Mouse (Mus musculus) monocyte, adult 5-6 weeks (primary cell): Measurements from ENCODE around the gene Nucb1. TPM values are rescaled to one million over a fixed set of nuclear protein-coding genes. Genes with fewer than 3 reads are reported as not detected.
"Not testable (repeated sequence)": the region's sequence is repeated elsewhere in the genome, so short reads cannot be mapped to it uniquely, and the experiment has no call there.

Source experiments
- ATAC-seq: fragments of 153-309, 156-312 bp; replicated peaks from 2 replicates; pipeline ENCODE4 v1.8.0; 2017; ENCODE audit warnings: mild to moderate bottlenecking; ENCODE audit not compliant: low TSS enrichment, insufficient number of reproducible peaks, severe bottlenecking, poor library complexity, low FRiP score
- total RNA-seq: library from RNA; stranded (forward); fragments of 200-1000, 200-491, 200-594 nt; gene quantifications from 3 replicates; pipeline ENCODE4 v1.2.3, GENCODE M21; 2017

Gene Nucb1
- total RNA-seq, 1 experiment from 2014 or later: 142 TPM

- ATAC-seq: 0 out of 2 replicates have a peak, but pooled peaks have one; percentile 45
These were observed 39.3 kb downstream of the Nucb1 start for GRCm38 (mm10) chr7:45470869-45471268.

GRCm38 (mm10) chr7:45467090-45467670 is 43.0 kb downstream of the Nucb1 start:
- ATAC-seq: no peak

- peak; percentile 84 for ATAC-seq
These were observed 43.7 kb downstream of the Nucb1 start, which contains the start of gene Bax for GRCm38 (mm10) chr7:45466283-45467089. Bax (minus strand) TSS chr7:45466898.

- ATAC-seq: no peak
These were observed 44.7 kb downstream of the Nucb1 start for GRCm38 (mm10) chr7:45465549-45465948.

- no peak for ATAC-seq
These were observed 45.1 kb downstream of the Nucb1 start for GRCm38 (mm10) chr7:45465112-45465511.

- no peak for ATAC-seq
These were observed 46.0 kb downstream of the Nucb1 start for GRCm38 (mm10) chr7:45463987-45464778.

- not testable (repeated sequence) for ATAC-seq
These were observed 47.3 kb downstream of the Nucb1 start for GRCm38 (mm10) chr7:45462868-45463267.

GRCm38 (mm10) chr7:45462325-45462724 is 47.9 kb downstream of the Nucb1 start:
- ATAC-seq: no peak

GRCm38 (mm10) chr7:45461781-45462180 is 48.4 kb downstream of the Nucb1 start:
- ATAC-seq: no peak

- ATAC-seq: no peak
These were observed 48.9 kb downstream of the Nucb1 start for GRCm38 (mm10) chr7:45461326-45461725.

GRCm38 (mm10) chr7:45460860-45461314 is 49.3 kb downstream of the Nucb1 start:
- peak; percentile 20; the same call in 1 of the 2 replicates for ATAC-seq

- ATAC-seq: no peak
These were observed 49.8 kb downstream of the Nucb1 start for GRCm38 (mm10) chr7:45460377-45460776.

- ATAC-seq: peak; percentile 80
These were observed 50.6 kb downstream of the Nucb1 start, which contains the start of gene Ftl1 for GRCm38 (mm10) chr7:45459564-45460140. Ftl1 (minus strand) TSS chr7:45459884.

- ATAC-seq: 0 out of 2 replicates have a peak, but pooled peaks have one; percentile 9
These were observed 51.2 kb downstream of the Nucb1 start for GRCm38 (mm10) chr7:45458748-45459563.

GRCm38 (mm10) chr7:45457204-45458060 is 52.8 kb downstream of the Nucb1 start:
- ATAC-seq: peak; percentile 57

GRCm38 (mm10) chr7:45456721-45457203 is 53.4 kb downstream of the Nucb1 start:
- ATAC-seq: no peak
